Mouse (Mus musculus): ENCODE measurements around the gene Cbx5. TPM values are rescaled to one million over a fixed set of nuclear protein-coding genes. Genes with fewer than 3 reads are reported as not detected.
"Not testable (repeated sequence)": the region's sequence is repeated elsewhere in the genome, so short reads cannot be mapped to it uniquely, and the experiment has no call there.

Cbx5 gene
- polyA plus RNA-seq, 1 experiment from 2014 or later = 204 TPM

DNA sequence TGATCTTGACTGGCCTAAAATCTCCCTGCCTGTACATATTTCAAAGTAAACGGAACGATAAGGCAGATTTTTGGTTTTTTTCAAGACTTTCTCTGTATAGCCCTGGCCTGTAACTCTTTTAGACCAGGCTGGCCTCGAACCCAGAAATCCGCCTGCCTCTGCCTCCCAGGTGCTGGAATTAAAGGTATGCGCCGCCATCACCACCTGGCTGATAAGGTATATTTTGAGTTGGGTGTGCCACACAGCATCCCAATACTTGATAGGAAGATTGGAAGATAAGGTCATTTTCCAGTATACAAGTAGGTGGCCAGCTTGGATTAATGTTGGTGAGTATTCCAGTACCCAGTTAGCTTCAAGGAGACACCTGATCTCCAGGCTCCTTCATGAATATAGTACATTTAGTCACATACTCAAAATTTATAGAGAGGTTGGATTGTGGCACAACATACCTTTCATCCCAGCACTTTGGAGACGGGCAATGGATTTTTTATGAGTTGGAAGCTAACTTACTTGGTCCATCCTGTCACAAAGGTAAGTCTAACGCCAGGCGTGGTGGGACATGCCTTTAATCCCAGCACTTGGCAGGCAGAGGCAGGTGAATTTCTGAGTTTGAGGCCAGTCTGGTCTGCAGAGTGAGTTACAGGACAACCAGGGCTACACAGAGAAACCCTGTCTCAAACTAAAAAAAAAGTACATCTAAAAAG is 7.6 kb upstream of the Cbx5 start:
- Histone ChIP-seq H3K4me3 (ENCODE audit: low read depth, low read length) (no peak overlapping the region), H3K9me3 (ENCODE audit: control insufficient read depth, low read length) (no peaks in the 10 kb centered on the region), H3K4me2 (replicated peaks; ENCODE audit: low read depth, low read length) (no peak overlapping the region), H3K27me3 (ENCODE audit: control insufficient read depth, insufficient read depth, low read length) (no peaks in the 10 kb centered on the region), H3K4me1 (replicated peaks; ENCODE audit: control insufficient read depth, insufficient read depth, low read length) (peaks cover 7% of the 10 kb centered on the region; the same call in 1 of the 2 replicates), H3K36me3 (ENCODE audit: control insufficient read depth, insufficient read depth, low read length) (peaks cover 35% of the 10 kb centered on the region), H3K9ac (ENCODE audit: low read depth, low read length) (no peak overlapping the region), H3K27ac (ENCODE audit: low read depth, low read length) (no peak overlapping the region)
- no peak for ATAC-seq (ENCODE audit: low FRiP score)
- no peak for DNase-seq (ENCODE audit: low spot score)
- WGBS = 92% methylated on average over 9 of the region's 9 CpGs

GRCm38 (mm10) chr15:103245616-103246015 is 6.0 kb upstream of the Cbx5 start:
- 91% methylated on average over 6 of the region's 6 CpGs for WGBS
- Histone ChIP-seq H3K27me3 (ENCODE audit: control insufficient read depth, insufficient read depth, low read length) (no peaks in the 10 kb centered on the region), H3K9ac (ENCODE audit: low read depth, low read length) (no peak overlapping the region), H3K36me3 (ENCODE audit: control insufficient read depth, insufficient read depth, low read length) (peaks cover 35% of the 10 kb centered on the region), H3K27ac (ENCODE audit: low read depth, low read length) (no peak overlapping the region), H3K4me2 (replicated peaks; ENCODE audit: low read depth, low read length) (no peak overlapping the region), H3K9me3 (ENCODE audit: control insufficient read depth, low read length) (no peaks in the 10 kb centered on the region), H3K4me3 (ENCODE audit: low read depth, low read length) (no peak overlapping the region), H3K4me1 (replicated peaks; ENCODE audit: control insufficient read depth, insufficient read depth, low read length) (peaks cover 7% of the 10 kb centered on the region; the same call in 1 of the 2 replicates)
- DNase-seq (ENCODE audit: low spot score) (no peak), ATAC-seq (ENCODE audit: low FRiP score) (no peak)

GRCm38 (mm10) chr15:103242885-103243284 is 3.3 kb upstream of the Cbx5 start:
- H3K4me3 ChIP-seq (ENCODE audit: low read depth, low read length) = peak overlapping the region; percentile 46
- peaks cover 7% of the 10 kb centered on the region; the same call in 1 of the 2 replicates for H3K4me1 ChIP-seq (replicated peaks; ENCODE audit: control insufficient read depth, insufficient read depth, low read length)
- WGBS = 77% methylated on average over 8 of the region's 8 CpGs
- H3K9ac ChIP-seq (ENCODE audit: low read depth, low read length) = peak overlapping the region; percentile 31; the same call in 1 of the 2 replicates
- no peak overlapping the region for H3K27ac ChIP-seq (ENCODE audit: low read depth, low read length)
- ATAC-seq (ENCODE audit: low FRiP score) (no peak), DNase-seq (ENCODE audit: low spot score) (no peak)
- H3K36me3 ChIP-seq (ENCODE audit: control insufficient read depth, insufficient read depth, low read length) = peaks cover 30% of the 10 kb centered on the region
- H3K27me3 ChIP-seq (ENCODE audit: control insufficient read depth, insufficient read depth, low read length) = no peaks in the 10 kb centered on the region
- H3K4me2 ChIP-seq (replicated peaks; ENCODE audit: low read depth, low read length) = peak overlapping the region; percentile 74
- H3K9me3 ChIP-seq (ENCODE audit: control insufficient read depth, low read length) = no peaks in the 10 kb centered on the region

GRCm38 (mm10) chr15:103241071-103242018 is 1.7 kb upstream of the Cbx5 start:
- H3K36me3 ChIP-seq (ENCODE audit: control insufficient read depth, insufficient read depth, low read length) = peaks cover 21% of the 10 kb centered on the region
- not testable (repeated sequence) for H3K27me3 ChIP-seq (ENCODE audit: control insufficient read depth, insufficient read depth, low read length); DNase-seq (ENCODE audit: low spot score); H3K9me3 ChIP-seq (ENCODE audit: control insufficient read depth, low read length); ATAC-seq (ENCODE audit: low FRiP score); H3K4me1 ChIP-seq (replicated peaks; ENCODE audit: control insufficient read depth, insufficient read depth, low read length)
- H3K27ac ChIP-seq (ENCODE audit: low read depth, low read length) = peak overlapping the region; percentile 67
- 14% methylated on average over 12 of the region's 12 CpGs for WGBS
- H3K4me3 ChIP-seq (ENCODE audit: low read depth, low read length) = peak overlapping the region; percentile 46
- peak overlapping the region; percentile 66 for H3K9ac ChIP-seq (ENCODE audit: low read depth, low read length)
- H3K4me2 ChIP-seq (replicated peaks; ENCODE audit: low read depth, low read length) = peak overlapping the region; percentile 74

GRCm38 (mm10) chr15:103240160-103241028 is 778 bp upstream of the Cbx5 start, which contains the start of gene Hnrnpa1:
Gene Hnrnpa1, plus strand, starts transcription at chr15:103240432.
- peak; percentile 92 for ATAC-seq (ENCODE audit: low FRiP score)
- H3K36me3 ChIP-seq (ENCODE audit: control insufficient read depth, insufficient read depth, low read length) = peaks cover 16% of the 10 kb centered on the region

GRCm38 (mm10) chr15:103239130-103239684 is 409 bp downstream of the Cbx5 start:
- DNase-seq (ENCODE audit: low spot score) (peak; percentile 94), ATAC-seq (ENCODE audit: low FRiP score) (peak; percentile 91)
- H3K4me2 ChIP-seq (replicated peaks; ENCODE audit: low read depth, low read length) = peak overlapping the region; percentile 38
- H3K4me1 ChIP-seq (replicated peaks; ENCODE audit: control insufficient read depth, insufficient read depth, low read length) = peaks cover 7% of the 10 kb centered on the region; the same call in 1 of the 2 replicates
- H3K27me3 ChIP-seq (ENCODE audit: control insufficient read depth, insufficient read depth, low read length) = no peaks in the 10 kb centered on the region
- peaks cover 16% of the 10 kb centered on the region for H3K36me3 ChIP-seq (ENCODE audit: control insufficient read depth, insufficient read depth, low read length)
- peak overlapping the region; percentile 46 for H3K4me3 ChIP-seq (ENCODE audit: low read depth, low read length)
- H3K27ac ChIP-seq (ENCODE audit: low read depth, low read length) = peak overlapping the region; percentile 89
- H3K9ac ChIP-seq (ENCODE audit: low read depth, low read length) = peak overlapping the region; percentile 46
- no peaks in the 10 kb centered on the region for H3K9me3 ChIP-seq (ENCODE audit: control insufficient read depth, low read length)
- under 1% methylated on average over 26 of the region's 26 CpGs for WGBS

More at GRCm38 (mm10) chr15:103240160-103241028, 778 bp upstream of the Cbx5 start, which contains the start of gene Hnrnpa1:
- H3K9me3 ChIP-seq (ENCODE audit: control insufficient read depth, low read length) = no peaks in the 10 kb centered on the region
- peaks cover 7% of the 10 kb centered on the region; the same call in 1 of the 2 replicates for H3K4me1 ChIP-seq (replicated peaks; ENCODE audit: control insufficient read depth, insufficient read depth, low read length)
- WGBS = under 1% methylated on average over 47 of the region's 47 CpGs
- peak within 1 kb of the TSS; percentile 74 for H3K4me2 ChIP-seq (replicated peaks; ENCODE audit: low read depth, low read length)
- H3K27me3 ChIP-seq (ENCODE audit: control insufficient read depth, insufficient read depth, low read length) = no peaks in the 10 kb centered on the region
- H3K4me3 ChIP-seq (ENCODE audit: low read depth, low read length) = peak within 1 kb of the TSS; percentile 46
- peak within 1 kb of the TSS; percentile 66 for H3K9ac ChIP-seq (ENCODE audit: low read depth, low read length)
- peak; percentile 94 for DNase-seq (ENCODE audit: low spot score)
- peak within 1 kb of the TSS; percentile 89 for H3K27ac ChIP-seq (ENCODE audit: low read depth, low read length)

GRCm38 (mm10) chr15:103237295-103237694 is 2.3 kb downstream of the Cbx5 start:
- ATAC-seq (ENCODE audit: low FRiP score) (no peak), DNase-seq (ENCODE audit: low spot score) (no peak)
- H3K36me3 ChIP-seq (ENCODE audit: control insufficient read depth, insufficient read depth, low read length) = peaks cover 3% of the 10 kb centered on the region; the same call in 1 of the 2 replicates
- H3K27me3 ChIP-seq (ENCODE audit: control insufficient read depth, insufficient read depth, low read length) = no peaks in the 10 kb centered on the region
- no peak overlapping the region for H3K4me3 ChIP-seq (ENCODE audit: low read depth, low read length)
- no peak overlapping the region for H3K4me2 ChIP-seq (replicated peaks; ENCODE audit: low read depth, low read length)
- H3K4me1 ChIP-seq (replicated peaks; ENCODE audit: control insufficient read depth, insufficient read depth, low read length) = no peaks in the 10 kb centered on the region
- WGBS = 94% methylated on average over 7 of the region's 7 CpGs
- no peaks in the 10 kb centered on the region for H3K9me3 ChIP-seq (ENCODE audit: control insufficient read depth, low read length)
- no peak overlapping the region for H3K9ac ChIP-seq (ENCODE audit: low read depth, low read length)
- H3K27ac ChIP-seq (ENCODE audit: low read depth, low read length) = no peak overlapping the region

Measured in hindbrain, embryonic 11.5 days (tissue).